Mouse (Mus musculus): ENCODE data around the gene 1700109H08Rik. TPM values are rescaled to one million over a fixed set of nuclear protein-coding genes. Genes with fewer than 3 reads are reported as not detected.

Gene 1700109H08Rik
- total and polyA plus RNA-seq, 3 experiments = 0.59 to 23.1 (median 6.0) TPM

GRCm38 (mm10) chr5:3536592-3537212 is 34.7 kb upstream of the 1700109H08Rik start:
- H3K4me1 ChIP-seq (ENCODE audit: insufficient read depth, low read depth, low read length) = peaks cover 13% of the 10 kb centered on the region
- peaks cover under 1% of the 10 kb centered on the region for H3K36me3 ChIP-seq (replicated peaks)
- ATAC-seq (ENCODE audit: extremely low read depth, insufficient number of reproducible peaks, low FRiP score, poor library complexity, severe bottlenecking) = no peak
- no peak overlapping the region for H3K4me3 ChIP-seq (ENCODE audit: low read depth, low read length)
- no peaks in the 10 kb centered on the region for H3K9me3 ChIP-seq (replicated peaks)
- peaks cover 9% of the 10 kb centered on the region for H3K27me3 ChIP-seq (ENCODE audit: insufficient read depth, low read length)
- no peak for TF ChIP-seq TAL1 (conservative IDR thresholded peaks at IDR 0.05; ENCODE audit: low read depth, low read length)
- TF ChIP-seq CTCF (IDR thresholded peaks at IDR 0.05; ENCODE audit: low read depth, low read length) = no peak
- no peak for TF ChIP-seq GATA1 (IDR thresholded peaks at IDR 0.05; ENCODE audit: borderline replicate concordance, low read length)
- TF ChIP-seq POLR2AphosphoS5 (IDR thresholded peaks at IDR 0.05; ENCODE audit: insufficient replicate concordance, low read depth, low read length) = no peak
- TF ChIP-seq GATA2 (IDR thresholded peaks at IDR 0.05; ENCODE audit: borderline replicate concordance, low read depth, low read length) = no peak
- DNase-seq (ENCODE audit: low spot score) = no peak

DNA sequence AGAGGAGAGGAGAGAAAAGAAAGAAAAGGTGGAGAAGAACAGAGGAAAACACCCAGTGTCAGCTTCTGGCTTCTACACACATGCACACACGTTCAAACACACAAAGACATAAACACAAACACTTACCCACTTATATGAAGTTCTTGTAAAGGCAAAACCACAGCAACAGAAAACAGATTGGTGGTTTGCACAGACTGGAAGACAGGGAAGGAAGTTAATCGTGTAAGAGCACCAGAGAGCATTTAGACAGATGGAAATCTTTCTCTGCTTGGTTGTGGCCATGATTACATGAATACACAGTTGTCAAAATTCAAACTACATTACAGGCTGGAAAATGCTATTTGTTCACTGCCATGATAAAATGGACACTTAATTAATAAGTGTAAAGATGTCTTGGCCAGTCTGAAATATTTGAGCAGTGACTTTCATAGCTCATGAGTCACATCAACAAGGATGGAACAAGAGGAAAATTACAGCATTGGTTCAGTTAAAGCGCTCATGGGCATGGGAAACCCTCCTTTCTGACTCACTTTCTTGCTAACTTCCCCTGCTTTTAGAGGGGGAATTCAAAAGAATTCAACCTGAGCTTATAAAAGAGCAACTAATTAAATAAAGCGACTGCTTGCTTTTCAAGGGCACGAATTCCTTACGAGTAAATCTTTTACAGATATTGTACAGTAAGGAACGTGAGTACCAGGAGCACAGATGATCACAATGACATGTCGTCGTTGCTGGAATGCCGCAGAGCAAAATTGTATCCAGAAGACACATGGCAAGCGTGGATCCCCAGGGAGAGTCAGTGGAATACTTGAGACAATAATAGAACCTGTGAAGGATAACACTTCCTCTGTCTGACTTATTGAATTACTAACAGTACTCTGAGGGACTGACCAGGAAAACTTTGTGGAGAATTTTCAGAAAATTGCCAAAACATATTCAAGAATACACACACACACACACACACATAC is 32.6 kb upstream of the 1700109H08Rik start:
- Histone ChIP-seq H3K9me3 (replicated peaks) (no peaks in the 10 kb centered on the region), H3K4me3 (ENCODE audit: low read depth, low read length) (no peak overlapping the region), H3K27me3 (ENCODE audit: insufficient read depth, low read length) (peaks cover 9% of the 10 kb centered on the region), H3K4me1 (ENCODE audit: insufficient read depth, low read depth, low read length) (peaks cover 27% of the 10 kb centered on the region), H3K36me3 (replicated peaks) (no peaks in the 10 kb centered on the region)
- no peak for TF ChIP-seq POLR2AphosphoS5 (IDR thresholded peaks at IDR 0.05; ENCODE audit: insufficient replicate concordance, low read depth, low read length)
- TF ChIP-seq CTCF (IDR thresholded peaks at IDR 0.05; ENCODE audit: low read depth, low read length) = no peak
- DNase-seq (ENCODE audit: low spot score) (no peak), ATAC-seq (ENCODE audit: extremely low read depth, insufficient number of reproducible peaks, low FRiP score, poor library complexity, severe bottlenecking) (no peak)

DNA sequence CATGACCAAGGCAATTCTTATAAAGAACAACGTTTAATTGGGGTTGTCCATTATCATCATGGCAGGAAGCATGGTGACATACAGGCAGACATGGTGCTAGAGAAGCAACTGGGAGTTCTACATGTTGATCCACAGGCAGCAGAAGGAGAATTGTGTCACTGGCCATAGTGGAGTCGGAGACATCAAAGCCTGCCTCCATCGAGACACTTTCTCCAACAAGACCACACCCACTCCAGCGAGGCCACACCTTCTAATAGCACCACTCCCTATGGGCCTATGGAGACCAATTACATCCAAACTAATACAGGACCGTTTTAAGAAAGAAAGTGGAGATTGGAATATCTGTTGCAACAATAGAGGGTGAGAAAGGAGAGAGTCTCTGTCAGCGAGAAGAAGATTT is 29.5 kb upstream of the 1700109H08Rik start:
- peaks cover 19% of the 10 kb centered on the region for H3K36me3 ChIP-seq (replicated peaks)
- TF ChIP-seq CTCF (IDR thresholded peaks at IDR 0.05; ENCODE audit: low read depth, low read length) (no peak), TAL1 (conservative IDR thresholded peaks at IDR 0.05; ENCODE audit: low read depth, low read length) (no peak), GATA1 (IDR thresholded peaks at IDR 0.05; ENCODE audit: borderline replicate concordance, low read length) (no peak), GATA2 (IDR thresholded peaks at IDR 0.05; ENCODE audit: borderline replicate concordance, low read depth, low read length) (no peak), POLR2AphosphoS5 (IDR thresholded peaks at IDR 0.05; ENCODE audit: insufficient replicate concordance, low read depth, low read length) (no peak)
- no peak overlapping the region for H3K4me3 ChIP-seq (ENCODE audit: low read depth, low read length)
- DNase-seq (ENCODE audit: low spot score) = no peak
- H3K4me1 ChIP-seq (ENCODE audit: insufficient read depth, low read depth, low read length) = peaks cover 42% of the 10 kb centered on the region
- peaks cover 6% of the 10 kb centered on the region for H3K27me3 ChIP-seq (ENCODE audit: insufficient read depth, low read length)
- ATAC-seq (ENCODE audit: extremely low read depth, insufficient number of reproducible peaks, low FRiP score, poor library complexity, severe bottlenecking) = no peak
- H3K9me3 ChIP-seq (replicated peaks) = no peaks in the 10 kb centered on the region

DNA sequence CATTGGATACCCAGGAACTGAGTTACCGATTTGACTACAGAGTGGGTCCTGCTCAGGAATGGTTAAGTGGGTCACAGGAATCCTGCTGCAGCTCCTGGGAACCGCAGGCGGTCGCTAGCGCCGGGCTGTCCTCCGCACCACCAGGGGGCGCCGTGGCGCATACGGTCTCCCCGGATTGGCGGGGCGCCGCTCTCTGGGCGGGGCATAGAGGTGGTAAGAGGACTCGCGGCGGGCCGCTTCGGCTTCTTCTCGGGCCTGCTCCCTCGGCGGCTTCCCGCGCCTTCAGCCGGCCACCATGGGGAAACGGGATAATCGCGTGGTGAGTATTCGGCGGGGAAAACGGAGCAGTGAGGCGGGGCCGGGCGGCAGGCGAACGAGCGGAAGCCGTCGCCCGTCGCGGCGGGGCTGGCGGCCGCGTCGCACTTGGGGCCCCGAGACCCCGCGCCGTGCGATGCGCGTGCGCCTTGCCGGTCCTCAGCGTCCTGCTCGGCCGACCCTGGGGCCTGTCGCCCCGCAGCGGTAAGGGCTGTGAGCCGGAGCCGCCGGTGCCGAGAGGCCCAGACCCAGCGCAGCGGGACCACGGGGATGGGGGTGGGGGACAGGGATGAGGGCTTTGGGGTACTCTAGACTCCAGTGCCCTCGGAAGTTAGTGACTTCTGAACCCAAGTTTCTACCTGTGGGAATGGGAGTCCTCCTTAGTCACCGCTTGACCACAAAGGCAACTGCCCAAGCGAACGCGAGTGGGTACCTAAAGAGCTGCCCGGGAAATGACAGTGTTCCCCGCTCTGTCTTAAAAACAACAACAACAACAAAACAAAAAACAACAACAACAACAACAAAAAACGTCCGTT is 27.5 kb upstream of the 1700109H08Rik start, which contains the start of gene Fam133b:
Fam133b (plus strand) TSS at position 205 of the 851 bp plus-strand sequence.
- Histone ChIP-seq H3K27me3 (ENCODE audit: insufficient read depth, low read length) (peaks cover 2% of the 10 kb centered on the region; the same call in 1 of the 2 replicates), H3K4me3 (ENCODE audit: low read depth, low read length) (peak within 1 kb of the TSS; percentile 91), H3K4me1 (ENCODE audit: insufficient read depth, low read depth, low read length) (peaks cover 44% of the 10 kb centered on the region), H3K9me3 (replicated peaks) (no peaks in the 10 kb centered on the region), H3K36me3 (replicated peaks) (peaks cover 32% of the 10 kb centered on the region)
- peak; percentile 59 for ATAC-seq (ENCODE audit: extremely low read depth, insufficient number of reproducible peaks, low FRiP score, poor library complexity, severe bottlenecking)
- no peak for TF ChIP-seq GATA1 (IDR thresholded peaks at IDR 0.05; ENCODE audit: borderline replicate concordance, low read length)
- peak; percentile 76 for TF ChIP-seq CTCF (IDR thresholded peaks at IDR 0.05; ENCODE audit: low read depth, low read length)
- TF ChIP-seq GATA2 (IDR thresholded peaks at IDR 0.05; ENCODE audit: borderline replicate concordance, low read depth, low read length) = no peak
- TF ChIP-seq POLR2AphosphoS5 (IDR thresholded peaks at IDR 0.05; ENCODE audit: insufficient replicate concordance, low read depth, low read length) = no peak
- DNase-seq (ENCODE audit: low spot score) = peak; percentile 85

GRCm38 (mm10) chr5:3544480-3544769 is 26.9 kb upstream of the 1700109H08Rik start:
- DNase-seq (ENCODE audit: low spot score) (no peak), ATAC-seq (ENCODE audit: extremely low read depth, insufficient number of reproducible peaks, low FRiP score, poor library complexity, severe bottlenecking) (peak; percentile 2; the same call in 1 of the 2 replicates)
- peaks cover 36% of the 10 kb centered on the region for H3K36me3 ChIP-seq (replicated peaks)
- peaks cover 2% of the 10 kb centered on the region; the same call in 1 of the 2 replicates for H3K27me3 ChIP-seq (ENCODE audit: insufficient read depth, low read length)
- TF ChIP-seq POLR2AphosphoS5 (IDR thresholded peaks at IDR 0.05; ENCODE audit: insufficient replicate concordance, low read depth, low read length) = no peak
- no peak for TF ChIP-seq CTCF (IDR thresholded peaks at IDR 0.05; ENCODE audit: low read depth, low read length)
- no peak for TF ChIP-seq GATA1 (IDR thresholded peaks at IDR 0.05; ENCODE audit: borderline replicate concordance, low read length)
- no peak for TF ChIP-seq GATA2 (IDR thresholded peaks at IDR 0.05; ENCODE audit: borderline replicate concordance, low read depth, low read length)
- TF ChIP-seq TAL1 (conservative IDR thresholded peaks at IDR 0.05; ENCODE audit: low read depth, low read length) = no peak
- H3K4me3 ChIP-seq (ENCODE audit: low read depth, low read length) = peak overlapping the region; percentile 91
- no peaks in the 10 kb centered on the region for H3K9me3 ChIP-seq (replicated peaks)
- peaks cover 46% of the 10 kb centered on the region for H3K4me1 ChIP-seq (ENCODE audit: insufficient read depth, low read depth, low read length)
